Mouse (Mus musculus) CH12.LX (cell line): ENCODE results near the gene Ctbs.

Experiments
- CTCF ChIP-seq, 2 experiments: IDR thresholded peaks in 1 of 2; conservative IDR thresholded peaks in 1 of 2; 2 replicates each; pipeline ENCODE4 v1.5.1; 2011 to 2012; ENCODE audit warnings: low read depth in 2 of 2, low read length in 2 of 2, improper control_type of control experiment in 1 of 2, inconsistent platforms in 1 of 2, mild to moderate bottlenecking in 1 of 2, moderate library complexity in 1 of 2
- ZKSCAN1 ChIP-seq: IDR thresholded peaks from 2 replicates; pipeline ENCODE4 v1.6.1; 2012; ENCODE audit warnings: low read depth, inconsistent platforms, low read length, improper control_type of control experiment, borderline replicate concordance

GRCm38 (mm10) chr3:146424306-146424900, 25.2 kb upstream of the Ctbs start:
- TF ChIP-seq ZKSCAN1 (no peak), CTCF (conservative IDR thresholded peaks at IDR 0.05 in 1 of 2, IDR thresholded peaks at IDR 0.05 in 1 of 2; ENCODE audit: low read depth in 2 of 2, low read length in 2 of 2) (no peak)
